Mouse (Mus musculus) kidney, adult 2 months (tissue): Measurements from ENCODE around the gene Ckmt2. TPM values are rescaled to one million over a fixed set of nuclear protein-coding genes. Genes with fewer than 3 reads are reported as not detected.

ENCODE experiments used
- DNase-seq: peaks from one replicate; pipeline ENCODE4 v3.0.0; 2021
- H3K27ac ChIP-seq: fragments of 200-500 bp; 2 replicates; pipeline ENCODE4 v1.5.1; 2012; ENCODE audit warnings: low read depth, low read length, control low read depth, inconsistent platforms; ENCODE audit not compliant: insufficient read depth
- H3K27me3 ChIP-seq: fragments of 200-500 bp; replicated peaks from 2 replicates; pipeline ENCODE4 v1.6.1; 2012; ENCODE audit warnings: mild to moderate bottlenecking, moderate library complexity, low read length, inconsistent platforms; ENCODE audit not compliant: control insufficient read depth, insufficient read depth
- H3K36me3 ChIP-seq: fragments of 200-500 bp; 2 replicates; pipeline ENCODE4 v1.6.1; 2012; ENCODE audit warnings: mild to moderate bottlenecking, moderate library complexity, low read length, inconsistent platforms; ENCODE audit not compliant: control insufficient read depth, insufficient read depth
- H3K4me1 ChIP-seq: fragments of 200-500 bp; 2 replicates; pipeline ENCODE4 v1.6.1; 2011; ENCODE audit warnings: low read length; ENCODE audit not compliant: control insufficient read depth, insufficient read depth
- H3K4me3 ChIP-seq: fragments of 200-500 bp; 2 replicates; pipeline ENCODE4 v1.5.1; 2011; ENCODE audit warnings: mild to moderate bottlenecking, low read depth, low read length, control low read depth; ENCODE audit not compliant: insufficient read depth
- CTCF ChIP-seq: fragments of 200-500 bp; conservative IDR thresholded peaks from 2 replicates; pipeline ENCODE4 v1.5.1; 2011; ENCODE audit warnings: low read depth, mild to moderate bottlenecking, control low read depth, low read length, moderate library complexity, mixed read lengths; ENCODE audit not compliant: insufficient read depth, insufficient read length
- POLR2A ChIP-seq: fragments of 200-500 bp; IDR thresholded peaks from one replicate; pipeline ENCODE4 v1.6.1; 2011; ENCODE audit warnings: low read depth, low read length, control low read depth
- WGBS: fragments of 180-500 bp; shearing (Covaris S2); methylation state at CpG from one replicate; pipeline ENCODE4 v1.1.7; 2018; 5-methylcytosine and 5-hydroxymethylcytosine counted together
- polyA plus RNA-seq: library from polyadenylated mRNA; depleted of rRNA; stranded (reverse); fragments of >200 nt; gene quantifications from 2 replicates; pipeline ENCODE4 v1.2.3, GENCODE M21; 2012

Ckmt2 gene
- polyA plus RNA-seq, 1 experiment: 35.1 TPM

DNA sequence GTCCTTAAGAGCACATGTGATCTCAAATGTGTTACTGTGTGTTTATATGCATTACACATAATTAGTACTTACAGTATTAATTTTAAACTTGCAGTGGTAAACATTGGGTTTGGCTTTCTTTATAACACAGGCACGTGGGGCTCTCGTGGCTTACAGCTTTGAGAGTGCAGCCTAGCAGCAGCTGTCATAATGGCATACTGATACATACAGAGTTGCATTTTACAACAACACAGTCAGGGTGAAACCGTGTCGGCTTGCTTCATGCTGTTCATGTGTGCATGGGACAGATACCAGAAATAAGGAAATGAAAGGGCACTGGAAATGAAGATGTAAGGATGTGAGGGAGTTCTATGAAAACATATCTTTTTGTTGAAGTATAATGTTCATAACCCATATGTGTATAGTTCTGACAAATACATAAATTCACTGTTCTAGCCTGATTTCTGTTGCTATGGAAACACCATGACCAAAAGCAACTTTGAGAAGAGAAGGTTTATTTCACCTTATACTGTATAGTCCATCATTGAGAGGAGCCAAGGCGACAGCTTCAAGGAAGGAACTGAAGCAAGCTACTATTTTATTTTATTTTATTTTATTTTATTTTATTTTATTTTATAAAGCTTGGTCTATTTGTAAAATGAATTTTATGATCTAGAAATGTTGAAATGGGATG is 8.2 kb upstream of the Ckmt2 start:
- H3K36me3 ChIP-seq: no peaks in the 10 kb centered on the region
- peaks cover 2% of the 10 kb centered on the region; the same call in 1 of the 2 replicates for H3K27me3 ChIP-seq
- WGBS: 87% methylated on average over 5 of the region's 5 CpGs
- TF ChIP-seq CTCF: no peak
- no peak for TF ChIP-seq POLR2A
- H3K4me3 ChIP-seq: no peak overlapping the region
- no peaks in the 10 kb centered on the region for H3K4me1 ChIP-seq
- DNase-seq: no peak
- no peak overlapping the region for H3K27ac ChIP-seq

DNA sequence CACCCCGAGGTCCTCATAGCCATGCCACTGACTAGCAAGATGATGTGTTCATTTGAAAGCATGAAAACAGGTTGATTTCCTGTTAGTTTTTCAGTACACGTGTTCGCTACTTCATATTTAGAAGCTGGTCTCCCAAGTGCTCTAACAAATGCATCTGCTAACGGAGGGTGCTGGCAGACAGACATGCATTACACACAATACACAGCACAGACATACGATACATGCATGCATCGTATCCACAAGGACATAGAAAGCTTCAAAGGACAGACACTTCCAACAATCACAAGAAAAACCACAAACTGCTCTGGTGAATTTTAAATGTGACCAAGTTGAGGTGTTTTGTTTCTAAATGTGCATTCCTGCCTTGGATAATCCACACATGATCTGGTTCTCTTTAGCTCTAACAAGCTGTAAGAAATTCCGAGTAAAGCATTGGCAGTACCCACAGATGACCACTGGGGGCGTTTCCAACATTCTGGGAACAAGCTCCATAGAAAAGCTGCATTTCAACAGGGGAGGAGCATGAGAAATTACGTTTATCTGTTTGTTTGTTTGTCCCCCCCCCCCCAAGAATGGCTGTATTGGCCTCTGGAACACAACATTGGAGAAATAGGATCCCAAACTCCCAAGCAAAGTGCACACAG is 5.3 kb upstream of the Ckmt2 start:
- Histone ChIP-seq H3K36me3 (no peaks in the 10 kb centered on the region), H3K27ac (no peak overlapping the region), H3K4me3 (no peak overlapping the region), H3K4me1 (no peaks in the 10 kb centered on the region), H3K27me3 (peaks cover 2% of the 10 kb centered on the region; the same call in 1 of the 2 replicates)
- WGBS: 60% methylated on average over 9 of the region's 9 CpGs
- peak; percentile 44 for DNase-seq
- TF ChIP-seq CTCF (peak; percentile 32; the same call in 1 of the 2 replicates), POLR2A (no peak)

DNA sequence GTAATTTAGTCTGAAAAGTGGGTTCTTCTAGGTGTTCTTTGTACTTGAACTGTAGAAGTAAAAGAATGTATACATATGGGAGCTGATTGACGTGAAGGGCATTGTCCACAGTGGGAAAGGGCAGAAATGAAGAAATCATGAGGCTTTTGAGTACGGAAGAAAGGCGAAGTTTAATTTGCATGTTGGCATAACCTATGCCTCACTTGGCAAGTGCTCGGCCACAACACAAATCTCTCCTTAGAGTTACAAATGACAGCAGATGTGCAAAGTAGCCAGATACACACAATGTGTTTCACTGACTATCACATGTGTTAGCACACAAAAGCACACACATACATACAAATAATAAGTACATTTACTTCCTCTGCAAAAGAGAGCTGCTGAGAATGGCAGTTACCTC is 3.6 kb upstream of the Ckmt2 start:
- Histone ChIP-seq H3K27me3 (peaks cover 2% of the 10 kb centered on the region; the same call in 1 of the 2 replicates), H3K4me3 (no peak overlapping the region), H3K27ac (no peak overlapping the region), H3K4me1 (no peaks in the 10 kb centered on the region), H3K36me3 (no peaks in the 10 kb centered on the region)
- no peak for DNase-seq
- TF ChIP-seq POLR2A: no peak
- 89% methylated on average over 4 of the region's 4 CpGs for WGBS

DNA sequence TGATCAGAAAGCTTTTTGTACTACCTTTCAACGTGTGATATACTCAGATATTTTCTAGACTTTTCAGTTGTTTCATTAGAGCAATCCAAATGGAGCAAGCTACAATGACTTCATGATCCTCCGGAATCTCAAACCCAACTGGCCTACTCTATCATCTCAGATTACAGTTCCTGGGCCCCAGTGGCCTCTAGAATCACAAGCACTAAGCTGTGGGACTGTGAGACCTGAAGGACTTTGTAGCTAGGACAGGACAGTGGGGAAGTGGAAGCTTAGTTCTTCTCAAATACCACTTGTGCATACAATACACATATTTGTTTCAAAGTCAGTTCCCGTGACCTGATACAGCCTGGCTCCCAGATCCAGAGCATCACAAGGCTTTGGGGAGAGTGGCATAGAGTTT is 1.3 kb upstream of the Ckmt2 start:
- no peak overlapping the region for H3K27ac ChIP-seq
- H3K4me3 ChIP-seq: no peak overlapping the region
- H3K36me3 ChIP-seq: no peaks in the 10 kb centered on the region
- 83% methylated on average over 3 of the region's 3 CpGs for WGBS
- DNase-seq: no peak
- no peaks in the 10 kb centered on the region for H3K4me1 ChIP-seq
- TF ChIP-seq CTCF: no peak
- H3K27me3 ChIP-seq: peaks cover 2% of the 10 kb centered on the region; the same call in 1 of the 2 replicates

DNA sequence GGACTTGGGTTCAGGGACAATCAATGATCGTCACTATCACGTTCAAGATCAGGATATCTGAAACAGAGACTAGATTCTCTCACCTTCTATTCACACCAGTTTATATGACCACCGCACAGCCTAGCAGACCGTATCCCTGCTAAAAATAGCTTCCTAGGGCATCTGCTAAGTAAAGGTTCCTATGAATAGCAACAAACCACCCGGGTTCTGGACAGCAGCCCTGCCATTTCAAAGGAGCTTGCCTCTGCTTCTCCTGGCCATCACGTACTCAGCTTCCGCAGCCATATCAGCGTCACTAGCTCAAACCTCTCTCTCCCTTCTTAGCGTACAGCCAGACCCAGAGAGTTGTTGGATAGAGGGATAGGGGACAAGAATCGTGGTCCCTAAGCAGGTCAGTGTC is 665 bp upstream of the Ckmt2 start:
- no peaks in the 10 kb centered on the region for H3K36me3 ChIP-seq
- H3K27me3 ChIP-seq: peaks cover 2% of the 10 kb centered on the region; the same call in 1 of the 2 replicates
- no peak overlapping the region for H3K4me3 ChIP-seq
- H3K27ac ChIP-seq: no peak overlapping the region
- no peak for TF ChIP-seq CTCF
- TF ChIP-seq POLR2A: no peak
- H3K4me1 ChIP-seq: no peaks in the 10 kb centered on the region
- DNase-seq: no peak
- 70% methylated on average over 10 of the region's 10 CpGs for WGBS

DNA sequence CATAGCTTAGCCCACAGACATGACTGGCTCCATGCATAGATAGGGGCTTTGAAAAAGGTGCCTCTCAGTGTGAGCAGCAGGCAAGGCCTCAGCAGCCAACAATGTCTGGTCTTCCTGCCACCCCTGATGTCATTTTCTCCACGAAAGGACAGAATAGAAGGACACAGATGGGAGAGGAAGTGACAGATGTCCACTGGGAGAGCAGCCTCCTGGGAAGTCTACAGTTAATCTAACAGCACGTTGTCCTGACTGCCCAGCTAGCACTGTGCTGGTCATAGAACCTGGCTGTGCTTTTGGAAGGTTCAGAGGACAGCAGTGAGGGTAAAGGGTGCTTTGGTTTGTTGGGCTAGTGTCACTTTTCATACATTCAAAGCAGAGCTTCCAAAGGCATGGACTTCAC is 1.1 kb downstream of the Ckmt2 start:
- H3K4me1 ChIP-seq: no peaks in the 10 kb centered on the region
- WGBS: 45% methylated on average over 2 of the region's 2 CpGs
- H3K4me3 ChIP-seq: no peak overlapping the region
- no peak for DNase-seq
- H3K36me3 ChIP-seq: no peaks in the 10 kb centered on the region
- TF ChIP-seq CTCF (no peak), POLR2A (no peak)
- H3K27ac ChIP-seq: no peak overlapping the region
- no peaks in the 10 kb centered on the region for H3K27me3 ChIP-seq

DNA sequence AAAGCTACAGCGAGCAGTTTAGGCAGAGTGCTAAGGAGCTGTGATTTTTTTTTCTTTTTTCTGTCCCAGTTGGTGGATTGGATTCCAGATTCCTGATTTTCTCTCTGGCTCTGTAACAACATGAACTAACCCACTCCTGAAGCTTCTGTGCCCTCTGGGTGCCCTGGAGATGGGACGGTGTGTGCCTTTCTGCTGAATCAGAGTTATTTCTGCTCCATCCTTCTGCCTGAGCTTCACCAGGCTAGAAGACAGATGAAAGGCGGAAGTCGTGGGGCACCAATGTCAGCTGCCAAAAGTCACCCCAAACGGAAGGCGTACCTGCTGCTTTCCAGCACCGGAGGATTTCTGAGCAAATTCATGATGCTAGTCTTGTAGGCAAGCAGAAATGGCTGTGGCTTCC is 2.1 kb downstream of the Ckmt2 start:
- no peak overlapping the region for H3K4me3 ChIP-seq
- H3K27ac ChIP-seq: no peak overlapping the region
- H3K4me1 ChIP-seq: no peaks in the 10 kb centered on the region
- 74% methylated on average over 7 of the region's 7 CpGs for WGBS
- no peaks in the 10 kb centered on the region for H3K36me3 ChIP-seq
- TF ChIP-seq POLR2A (no peak), CTCF (no peak)
- DNase-seq: no peak
- no peaks in the 10 kb centered on the region for H3K27me3 ChIP-seq
